Mouse (Mus musculus) stomach, postnatal 0 days (tissue): Measurements from ENCODE around the gene Stfa2l1. TPM values are rescaled to one million over a fixed set of nuclear protein-coding genes. Genes with fewer than 3 reads are reported as not detected.
"Not testable (repeated sequence)": the region's sequence is repeated elsewhere in the genome, so short reads cannot be mapped to it uniquely, and the experiment has no call there.

Experiments
- ATAC-seq: fragments of 200-750 bp; cut with Nextera tagmentation; 2 replicates; pipeline ENCODE4 v1.8.0; 2017; ENCODE audit not compliant: low FRiP score, low TSS enrichment
- DNase-seq: peaks from one replicate; pipeline ENCODE4 v3.0.0-alpha.2; 2016; ENCODE audit warnings: low spot score
- H3K27ac ChIP-seq: fragments of 300-500 bp; sonication (generic); replicated peaks from 2 replicates; pipeline ENCODE4 v1.5.1; 2014; ENCODE audit warnings: mild to moderate bottlenecking, control low read depth
- H3K27me3 ChIP-seq: fragments of 300-500 bp; sonication (generic); 2 replicates; pipeline ENCODE4 v1.6.1; 2014; ENCODE audit warnings: low read length; ENCODE audit not compliant: control insufficient read depth, insufficient read depth
- H3K36me3 ChIP-seq: fragments of 300-500 bp; sonication (generic); 2 replicates; pipeline ENCODE4 v1.6.1; 2014; ENCODE audit warnings: low read length, mixed read lengths; ENCODE audit not compliant: control insufficient read depth, insufficient read depth
- H3K4me1 ChIP-seq: fragments of 300-500 bp; sonication (generic); replicated peaks from 2 replicates; pipeline ENCODE4 v1.6.1; 2014; ENCODE audit warnings: antibody characterized with exemption; ENCODE audit not compliant: control insufficient read depth, insufficient read depth
- H3K4me2 ChIP-seq: fragments of 300-500 bp; sonication (generic); replicated peaks from 2 replicates; pipeline ENCODE4 v1.6.1; 2014; ENCODE audit warnings: low read depth, mild to moderate bottlenecking, control low read depth, moderate library complexity
- H3K4me3 ChIP-seq: fragments of 300-500 bp; sonication (generic); 2 replicates; pipeline ENCODE4 v1.5.1; 2014; ENCODE audit warnings: low read depth, low read length, control low read depth
- H3K9ac ChIP-seq: fragments of 300-500 bp; sonication (generic); 2 replicates; pipeline ENCODE4 v1.6.1; 2014; ENCODE audit warnings: mild to moderate bottlenecking, low read length, control low read depth, mixed read lengths
- H3K9me3 ChIP-seq: fragments of 300-500 bp; sonication (generic); 2 replicates; pipeline ENCODE4 v1.6.1; 2016; ENCODE audit warnings: low read length; ENCODE audit not compliant: control insufficient read depth
- CTCF ChIP-seq: IDR thresholded peaks from 2 replicates; pipeline ENCODE4 v1.5.1; 2016; ENCODE audit warnings: antibody characterized with exemption, low read depth, mild to moderate bottlenecking, moderate library complexity
- EP300 ChIP-seq: optimal IDR thresholded peaks from 2 replicates; pipeline ENCODE3; 2016; ENCODE audit warnings: antibody characterized with exemption
- WGBS: fragments of 180-500 bp; shearing (Covaris S2); extraction: QIAGEN DNeasy Blood & Tissue Kit; methylation state at CpG from one replicate; pipeline ENCODE4 v1.1.7; 2014; 5-methylcytosine and 5-hydroxymethylcytosine counted together
- polyA plus RNA-seq: library from polyadenylated mRNA; unstranded; fragments of >200 nt; fragmentation: Nextera tagmentation; extraction: Ambion mirVana; gene quantifications from 2 replicates; pipeline ENCODE4 v1.2.1, GENCODE M21; 2015

Gene Stfa2l1
- polyA plus RNA-seq, 1 experiment from 2014 or later: 1.8 TPM

GRCm38 (mm10) chr16:36176108-36176507 lies 19.5 kb downstream of the Stfa2l1 start:
- Histone ChIP-seq H3K4me3 (no peak overlapping the region), H3K9ac (no peak overlapping the region), H3K36me3 (no peaks in the 10 kb centered on the region), H3K27ac (no peak overlapping the region), H3K9me3 (no peaks in the 10 kb centered on the region), H3K4me1 (no peaks in the 10 kb centered on the region), H3K4me2 (no peak overlapping the region), H3K27me3 (no peaks in the 10 kb centered on the region)
- ATAC-seq (no peak), DNase-seq (no peak)
- TF ChIP-seq CTCF: no peak
- TF ChIP-seq EP300: no peak

GRCm38 (mm10) chr16:36179910-36180309 lies 23.3 kb downstream of the Stfa2l1 start:
- Histone ChIP-seq H3K9me3 (no peaks in the 10 kb centered on the region), H3K27ac (no peak overlapping the region), H3K4me1 (no peaks in the 10 kb centered on the region), H3K36me3 (no peaks in the 10 kb centered on the region), H3K4me3 (no peak overlapping the region), H3K4me2 (no peak overlapping the region), H3K27me3 (no peaks in the 10 kb centered on the region), H3K9ac (no peak overlapping the region)
- WGBS: 73% methylated on average over 2 of the region's 2 CpGs
- DNase-seq: no peak
- ATAC-seq: no peak
- TF ChIP-seq CTCF: no peak
- no peak for TF ChIP-seq EP300

- not testable (repeated sequence) for H3K27me3 ChIP-seq, DNase-seq, H3K4me3 ChIP-seq, ATAC-seq, H3K9me3 ChIP-seq, H3K36me3 ChIP-seq, H3K4me1 ChIP-seq, H3K9ac ChIP-seq, H3K4me2 ChIP-seq, H3K27ac ChIP-seq
- 69% methylated on average over 4 of the region's 4 CpGs for WGBS
Observed at GRCm38 (mm10) chr16:36183912-36184311, 27.3 kb downstream of the Stfa2l1 start, which contains the start of gene Gm5483. TSS of gene Gm5483 (plus strand) at chr16:36184212.

GRCm38 (mm10) chr16:36199226-36199625 lies 42.6 kb downstream of the Stfa2l1 start:
- H3K27me3 ChIP-seq: no peaks in the 10 kb centered on the region
- 54% methylated on average over 19 of the region's 19 CpGs for WGBS
- no peak for ATAC-seq
- H3K27ac ChIP-seq: no peak overlapping the region
- H3K9ac ChIP-seq: no peak overlapping the region
- H3K4me1 ChIP-seq: no peaks in the 10 kb centered on the region
- DNase-seq: no peak
- no peak overlapping the region for H3K4me3 ChIP-seq
- no peaks in the 10 kb centered on the region for H3K9me3 ChIP-seq
- H3K4me2 ChIP-seq: no peak overlapping the region
- no peaks in the 10 kb centered on the region for H3K36me3 ChIP-seq
- no peak for TF ChIP-seq EP300
- TF ChIP-seq CTCF: no peak

GRCm38 (mm10) chr16:36203846-36204245 lies 47.2 kb downstream of the Stfa2l1 start:
- Histone ChIP-seq H3K36me3 (no peaks in the 10 kb centered on the region), H3K9ac (no peak overlapping the region), H3K9me3 (no peaks in the 10 kb centered on the region), H3K4me2 (no peak overlapping the region), H3K4me1 (no peaks in the 10 kb centered on the region), H3K27ac (no peak overlapping the region), H3K27me3 (no peaks in the 10 kb centered on the region), H3K4me3 (no peak overlapping the region)
- no peak for TF ChIP-seq CTCF
- no peak for TF ChIP-seq EP300
- ATAC-seq: no peak
- DNase-seq: no peak
- WGBS: 52% methylated on average over 5 of the region's 5 CpGs

GRCm38 (mm10) chr16:36205684-36206083 lies 49.1 kb downstream of the Stfa2l1 start:
- not testable (repeated sequence) for H3K36me3 ChIP-seq, H3K9me3 ChIP-seq, H3K4me3 ChIP-seq, H3K4me2 ChIP-seq, ATAC-seq, H3K27me3 ChIP-seq, H3K27ac ChIP-seq, H3K9ac ChIP-seq, DNase-seq, H3K4me1 ChIP-seq
- 51% methylated on average over 2 of the region's 2 CpGs for WGBS
